Mouse (Mus musculus) forebrain, embryonic 10.5 days (tissue): ENCODE measurements at regions not wholly inside any gene's neighbourhood (a gene's known extent, or its start where the extent isn't known, plus 50 kb on each side); places are given as distances from the start of the nearest gene placed in this dataset.

ENCODE experiments used
- DNase-seq: peaks from one replicate; pipeline ENCODE4 v3.0.0-alpha.2; 2017; ENCODE audit warnings: low spot score; ENCODE audit errors: extremely low spot score
- H3K27ac ChIP-seq: fragments of 300-500 bp; sonication (generic); 2 replicates; pipeline ENCODE4 v1.5.1; 2016; ENCODE audit warnings: mild to moderate bottlenecking
- H3K27me3 ChIP-seq: fragments of 300-500 bp; sonication (generic); 2 replicates; pipeline ENCODE4 v1.6.1; 2016; ENCODE audit warnings: mild to moderate bottlenecking; ENCODE audit not compliant: poor library complexity, severe bottlenecking
- H3K36me3 ChIP-seq: fragments of 300-500 bp; sonication (generic); replicated peaks from 2 replicates; pipeline ENCODE4 v1.6.1; 2016; ENCODE audit warnings: mild to moderate bottlenecking, moderate library complexity
- H3K4me1 ChIP-seq: fragments of 300-500 bp; sonication (generic); 2 replicates; pipeline ENCODE4 v1.6.1; 2016
- H3K4me3 ChIP-seq: fragments of 300-500 bp; sonication (generic); 2 replicates; pipeline ENCODE4 v1.5.1; 2016; ENCODE audit warnings: mild to moderate bottlenecking, moderate library complexity
- H3K9me3 ChIP-seq: fragments of 300-500 bp; sonication (generic); 2 replicates; pipeline ENCODE4 v1.6.1; 2016; ENCODE audit warnings: mild to moderate bottlenecking, moderate library complexity
- WGBS: fragments of 180-500 bp; shearing (Covaris S2); methylation state at CpG from one replicate; pipeline ENCODE4 v1.1.7; 2016; 5-methylcytosine and 5-hydroxymethylcytosine counted together

- Histone ChIP-seq H3K4me3 (no peak overlapping the region), H3K27me3 (peaks cover 15% of the 10 kb centered on the region), H3K9me3 (no peaks in the 10 kb centered on the region), H3K4me1 (peaks cover 22% of the 10 kb centered on the region), H3K27ac (no peak overlapping the region), H3K36me3 (no peaks in the 10 kb centered on the region)
- WGBS, result 90% methylated on average over 11 of the region's 11 CpGs
- DNase-seq, result no peak
These were observed 60.0 kb downstream of the Syf2 start for GRCm38 (mm10) chr4:134990651-134991050.

DNA sequence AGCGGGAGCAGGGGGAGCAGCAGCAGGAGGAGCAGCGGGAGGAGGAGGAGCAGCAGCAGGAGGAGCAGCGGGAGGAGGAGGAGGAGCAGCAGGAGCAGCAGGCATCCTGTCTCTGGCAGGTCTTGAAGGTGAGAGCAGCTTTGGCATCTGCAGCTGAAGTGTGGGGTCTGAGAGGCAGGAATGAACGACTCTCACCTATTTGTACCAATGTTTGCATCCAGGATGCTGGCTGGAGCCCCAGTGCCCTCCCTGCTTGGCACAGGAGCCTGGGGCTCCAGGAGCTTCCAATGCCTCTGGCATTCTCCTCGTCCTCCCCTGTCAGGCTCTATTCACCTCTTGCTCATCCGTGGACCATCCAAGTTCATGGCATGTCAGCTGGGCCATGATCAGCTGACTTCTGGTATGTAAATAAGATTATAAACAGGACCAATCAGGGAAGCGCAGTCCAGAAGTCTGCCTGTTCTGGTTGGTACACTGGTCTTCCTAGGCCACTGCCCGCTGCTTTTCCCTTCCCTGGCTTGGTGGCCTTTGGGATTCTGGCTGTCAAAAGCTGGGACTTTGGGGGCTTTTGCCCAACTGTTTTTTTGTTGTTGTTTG, 62.9 kb downstream of the Syf2 start:
- H3K27ac ChIP-seq, result no peak overlapping the region
- DNase-seq, result no peak
- 66% methylated on average over 8 of the region's 8 CpGs for WGBS

DNA sequence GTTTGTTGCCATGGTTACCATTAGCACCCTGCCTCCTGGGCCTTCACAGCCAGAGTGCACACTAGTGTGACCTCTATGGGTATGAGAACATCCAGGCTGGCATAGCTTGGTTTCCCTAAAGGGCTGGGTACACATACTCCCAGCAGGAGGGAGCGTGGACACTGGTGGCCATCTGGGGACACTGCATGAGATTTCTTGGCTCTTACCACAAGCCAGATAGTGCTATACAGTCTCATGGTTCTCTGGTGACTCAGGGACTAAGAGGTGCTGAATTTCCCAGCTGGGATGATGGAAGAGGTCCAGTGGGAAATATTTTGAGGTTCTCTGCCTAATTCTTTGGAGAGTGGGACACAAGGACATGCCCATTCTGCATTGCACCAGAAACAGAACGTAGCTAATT, 63.5 kb downstream of the Syf2 start:
- H3K36me3 ChIP-seq, result no peaks in the 10 kb centered on the region
- H3K4me1 ChIP-seq, result peaks cover 26% of the 10 kb centered on the region
- no peak for DNase-seq
- 88% methylated on average over 2 of the region's 2 CpGs for WGBS
- H3K27ac ChIP-seq, result no peak overlapping the region
- H3K9me3 ChIP-seq, result no peaks in the 10 kb centered on the region
- H3K27me3 ChIP-seq, result peaks cover 15% of the 10 kb centered on the region
- no peak overlapping the region for H3K4me3 ChIP-seq

More for the DNA sequence above, 62.9 kb downstream of the Syf2 start:
- Histone ChIP-seq H3K4me3 (no peak overlapping the region), H3K36me3 (no peaks in the 10 kb centered on the region), H3K9me3 (no peaks in the 10 kb centered on the region), H3K27me3 (peaks cover 15% of the 10 kb centered on the region), H3K4me1 (peaks cover 23% of the 10 kb centered on the region)

- whole genome bisulfite sequencing, result 85% methylated on average over 6 of the region's 6 CpGs
- H3K27ac ChIP-seq, result no peak overlapping the region
- no peak for DNase-seq
These were observed 64.0 kb downstream of the Syf2 start for GRCm38 (mm10) chr4:134994648-134995047.

DNA sequence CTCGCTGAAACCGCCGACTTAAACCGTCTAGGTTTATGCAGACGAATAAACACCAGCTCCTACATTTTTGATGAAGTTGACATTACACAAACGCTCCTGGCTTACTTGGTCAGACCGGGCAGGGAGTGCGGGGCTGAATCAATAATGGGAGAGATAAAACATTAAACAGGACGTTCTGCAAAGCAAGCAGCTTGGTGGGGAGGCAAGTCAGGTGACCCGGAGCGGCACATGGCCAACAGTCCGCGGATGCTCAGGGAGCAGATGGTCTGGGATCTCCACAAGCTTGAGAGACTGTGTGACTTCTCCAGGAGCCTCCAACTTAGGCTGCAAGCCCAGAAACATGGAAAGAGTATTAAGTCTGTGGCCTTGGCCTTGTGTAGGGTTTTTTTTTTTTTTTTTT, 64.4 kb downstream of the Syf2 start:
- Histone ChIP-seq H3K27me3 (peaks cover 15% of the 10 kb centered on the region), H3K4me3 (no peak overlapping the region), H3K4me1 (peaks cover 18% of the 10 kb centered on the region), H3K36me3 (no peaks in the 10 kb centered on the region), H3K27ac (no peak overlapping the region), H3K9me3 (no peaks in the 10 kb centered on the region)
- 83% methylated on average over 13 of the region's 13 CpGs for WGBS
- no peak for DNase-seq

More at GRCm38 (mm10) chr4:134994648-134995047, 64.0 kb downstream of the Syf2 start:
- Histone ChIP-seq H3K27me3 (peaks cover 15% of the 10 kb centered on the region), H3K36me3 (no peaks in the 10 kb centered on the region), H3K4me3 (no peak overlapping the region), H3K4me1 (peaks cover 22% of the 10 kb centered on the region), H3K9me3 (no peaks in the 10 kb centered on the region)

DNA sequence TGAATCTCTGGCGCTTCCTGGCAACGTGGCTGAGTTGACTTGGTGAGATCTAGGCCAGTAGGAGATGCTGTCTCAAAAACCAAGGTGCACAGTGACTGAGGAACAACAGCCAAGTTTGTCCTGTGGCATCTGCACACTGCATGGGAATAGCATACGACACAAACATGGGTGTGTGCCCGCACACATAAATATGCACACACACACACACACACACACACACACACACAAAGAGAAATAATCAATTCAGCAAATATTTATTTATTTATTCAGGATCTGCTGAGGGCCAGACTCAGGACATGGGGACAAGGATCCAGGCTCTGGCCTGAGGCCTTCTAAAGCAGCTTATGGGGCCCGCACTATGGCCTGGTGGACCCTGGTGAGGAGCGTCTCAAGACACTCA, 65.4 kb downstream of the Syf2 start:
- 90% methylated on average over 6 of the region's 6 CpGs for WGBS
- Histone ChIP-seq H3K4me3 (no peak overlapping the region), H3K27me3 (peaks cover 7% of the 10 kb centered on the region), H3K36me3 (no peaks in the 10 kb centered on the region), H3K9me3 (no peaks in the 10 kb centered on the region), H3K27ac (no peak overlapping the region), H3K4me1 (peaks cover 16% of the 10 kb centered on the region)
- no peak for DNase-seq

GRCm38 (mm10) chr4:134997461-134998434, 67.0 kb downstream of the Syf2 start:
- no peak overlapping the region for H3K27ac ChIP-seq
- WGBS, result 90% methylated on average over 26 of the region's 26 CpGs

DNA sequence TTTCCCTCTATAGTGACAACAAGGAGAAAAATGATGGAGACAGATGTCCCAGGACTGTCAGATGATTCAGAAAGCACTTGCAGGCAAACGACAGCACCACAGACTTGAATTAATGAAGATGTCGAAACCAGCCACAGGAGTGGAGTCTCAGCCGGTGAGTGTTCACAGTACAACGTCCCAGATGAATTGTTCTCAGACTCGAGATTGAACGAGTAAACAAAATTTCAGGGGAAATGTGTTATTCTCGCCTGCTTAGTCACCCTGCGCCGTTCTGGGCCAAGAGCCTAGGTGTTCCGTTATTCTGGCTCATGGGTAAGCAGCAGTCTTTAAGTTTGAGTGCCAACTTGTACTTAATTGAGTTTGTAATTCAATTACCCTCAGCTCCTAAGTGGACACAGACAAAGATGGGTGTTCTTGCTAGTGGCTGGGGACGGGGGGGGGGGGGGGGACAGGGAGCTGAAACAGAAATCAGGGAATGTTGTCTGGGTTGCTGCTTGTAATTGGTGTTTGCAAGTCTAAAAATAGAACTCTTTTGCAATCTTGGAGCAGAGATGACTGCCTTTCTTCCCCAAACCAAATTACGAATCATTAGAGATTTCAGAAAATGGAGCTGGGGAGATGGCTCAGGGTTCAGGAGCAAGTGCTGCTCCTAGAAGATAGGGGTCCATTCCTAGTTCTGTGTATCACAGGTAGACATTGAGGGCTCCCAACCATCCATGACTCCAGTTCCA, 68.4 kb downstream of the Syf2 start:
- Histone ChIP-seq H3K4me3 (no peak overlapping the region), H3K9me3 (no peaks in the 10 kb centered on the region), H3K4me1 (peaks cover 20% of the 10 kb centered on the region), H3K27me3 (no peaks in the 10 kb centered on the region), H3K36me3 (no peaks in the 10 kb centered on the region), H3K27ac (no peak overlapping the region)
- no peak for DNase-seq
- 83% methylated on average over 12 of the region's 12 CpGs for WGBS

More at GRCm38 (mm10) chr4:134997461-134998434, 67.0 kb downstream of the Syf2 start:
- Histone ChIP-seq H3K36me3 (no peaks in the 10 kb centered on the region), H3K4me1 (peaks cover 24% of the 10 kb centered on the region), H3K4me3 (no peak overlapping the region), H3K9me3 (no peaks in the 10 kb centered on the region), H3K27me3 (peaks cover 7% of the 10 kb centered on the region)
- DNase-seq, result no peak

DNA sequence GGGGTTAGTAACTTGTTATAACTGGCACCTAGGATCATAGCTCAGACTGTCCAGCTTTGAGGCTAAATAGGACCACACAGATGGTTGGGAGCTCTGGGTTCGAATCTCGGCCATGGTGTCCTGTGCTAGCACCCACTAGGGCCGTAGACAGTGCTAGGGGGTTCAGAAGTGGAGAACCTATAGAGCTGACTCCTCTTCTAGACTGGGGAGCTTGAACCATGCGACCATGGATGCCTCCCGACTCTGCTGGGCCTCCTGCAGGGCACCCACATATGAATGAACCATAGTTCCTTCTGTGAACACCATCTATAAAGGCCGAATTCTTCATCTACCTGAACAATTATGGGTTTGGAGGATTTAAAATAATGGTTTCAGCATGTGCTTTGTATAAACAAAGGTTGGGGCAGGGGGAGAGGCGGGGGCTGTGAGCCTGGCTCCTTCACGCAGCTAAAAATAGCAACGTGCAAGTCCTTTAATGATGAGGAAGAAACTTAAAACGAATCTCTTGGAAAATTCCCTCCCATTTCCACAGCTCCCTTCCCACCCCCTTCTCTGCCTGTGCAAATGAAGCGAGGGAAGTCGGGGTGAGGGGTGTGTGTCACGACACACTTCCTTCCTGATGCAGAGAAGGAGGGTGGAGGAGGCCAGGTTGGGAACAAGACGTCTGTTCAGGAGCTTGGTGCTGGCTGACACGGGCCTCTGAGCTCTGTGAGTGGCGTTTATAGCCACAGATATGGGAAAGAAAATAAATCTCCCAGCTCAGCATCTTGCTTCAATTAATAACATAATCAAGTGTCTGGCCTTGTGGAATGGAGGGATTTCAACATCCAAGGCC, 71.6 kb downstream of the Syf2 start:
- 74% methylated on average over 16 of the region's 16 CpGs for WGBS
- H3K27ac ChIP-seq, result peak overlapping the region; percentile 52; the same call in 1 of the 2 replicates
- H3K4me3 ChIP-seq, result no peak overlapping the region
- no peaks in the 10 kb centered on the region for H3K36me3 ChIP-seq
- H3K9me3 ChIP-seq, result no peaks in the 10 kb centered on the region
- H3K27me3 ChIP-seq, result no peaks in the 10 kb centered on the region
- H3K4me1 ChIP-seq, result peaks cover 17% of the 10 kb centered on the region
- DNase-seq, result no peak

DNA sequence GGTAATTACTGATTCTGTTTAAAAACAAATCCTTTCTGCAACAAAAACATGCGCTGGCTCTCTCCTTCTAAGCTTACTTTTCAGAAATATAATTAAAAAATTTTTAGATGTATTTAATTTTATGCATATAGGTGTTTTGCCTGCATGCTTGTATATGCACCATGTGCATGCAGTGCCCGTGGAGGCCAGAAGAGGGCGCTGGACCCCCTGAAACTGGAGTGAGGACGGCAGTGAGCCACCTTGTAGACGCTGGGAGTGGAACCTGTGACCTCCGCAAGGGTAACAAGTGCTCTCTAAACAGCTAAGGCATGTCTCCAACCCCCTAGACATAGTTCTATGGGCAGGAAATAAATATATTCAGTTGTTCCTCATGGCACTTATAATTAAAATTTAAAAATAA, 80.7 kb downstream of the Syf2 start:
- Histone ChIP-seq H3K27me3 (no peaks in the 10 kb centered on the region), H3K4me1 (peaks cover 26% of the 10 kb centered on the region), H3K4me3 (no peak overlapping the region), H3K9me3 (no peaks in the 10 kb centered on the region), H3K36me3 (no peaks in the 10 kb centered on the region), H3K27ac (no peak overlapping the region)
- no peak for DNase-seq
- 73% methylated on average over 6 of the region's 6 CpGs for WGBS

- Histone ChIP-seq H3K27ac (no peak overlapping the region), H3K4me1 (peaks cover 26% of the 10 kb centered on the region), H3K4me3 (no peak overlapping the region), H3K9me3 (no peaks in the 10 kb centered on the region), H3K36me3 (no peaks in the 10 kb centered on the region), H3K27me3 (no peaks in the 10 kb centered on the region)
- WGBS, result 62% methylated on average over 4 of the region's 4 CpGs
- no peak for DNase-seq
These were observed 82.2 kb downstream of the Syf2 start for GRCm38 (mm10) chr4:135012945-135013344.

- 52% methylated on average over 2 of the region's 2 CpGs for WGBS
These were observed 83.2 kb downstream of the Syf2 start for GRCm38 (mm10) chr4:135013932-135014331.

More at GRCm38 (mm10) chr4:135013932-135014331, 83.2 kb downstream of the Syf2 start:
- Histone ChIP-seq H3K27ac (no peak overlapping the region), H3K27me3 (no peaks in the 10 kb centered on the region), H3K9me3 (no peaks in the 10 kb centered on the region), H3K36me3 (no peaks in the 10 kb centered on the region), H3K4me3 (no peak overlapping the region), H3K4me1 (peaks cover 20% of the 10 kb centered on the region)
- DNase-seq, result no peak
